Mouse (Mus musculus) embryonic facial prominence, embryonic 10.5 days (tissue): ENCODE measurements around the gene Mogs. TPM values are rescaled to one million over a fixed set of nuclear protein-coding genes. Genes with fewer than 3 reads are reported as not detected.

Experiments used
- DNase-seq: peaks from one replicate; pipeline ENCODE4 v3.0.0-alpha.2; 2017; ENCODE audit warnings: low spot score
- H3K27ac ChIP-seq: fragments of 300-500 bp; sonication (generic); replicated peaks from 2 replicates; pipeline ENCODE4 v1.5.1; 2016; ENCODE audit warnings: mild to moderate bottlenecking
- H3K27me3 ChIP-seq: fragments of 300-500 bp; sonication (generic); replicated peaks from 2 replicates; pipeline ENCODE4 v1.6.1; 2016; ENCODE audit warnings: low read depth, mild to moderate bottlenecking; ENCODE audit not compliant: poor library complexity, severe bottlenecking
- H3K36me3 ChIP-seq: fragments of 300-500 bp; sonication (generic); replicated peaks from 2 replicates; pipeline ENCODE4 v1.6.1; 2016; ENCODE audit warnings: mild to moderate bottlenecking, moderate library complexity
- H3K4me1 ChIP-seq: fragments of 300-500 bp; sonication (generic); 2 replicates; pipeline ENCODE4 v1.6.1; 2016
- H3K4me3 ChIP-seq: fragments of 300-500 bp; sonication (generic); 2 replicates; pipeline ENCODE4 v1.5.1; 2016; ENCODE audit warnings: mild to moderate bottlenecking, moderate library complexity
- H3K9me3 ChIP-seq: fragments of 300-500 bp; sonication (generic); 2 replicates; pipeline ENCODE4 v1.6.1; 2016; ENCODE audit warnings: mild to moderate bottlenecking
- WGBS: fragments of 180-500 bp; shearing (Covaris S2); methylation state at CpG from one replicate; pipeline ENCODE4 v1.1.7; 2016; 5-methylcytosine and 5-hydroxymethylcytosine counted together
- polyA plus RNA-seq: library from polyadenylated mRNA; unstranded; fragments of >200 nt; fragmentation: Nextera tagmentation; extraction: Ambion mirVana; gene quantifications from 2 replicates; pipeline ENCODE4 v1.2.1, GENCODE M21; 2016

Mogs gene
- polyA plus RNA-seq, 1 experiment from 2014 or later, result 41.0 TPM

- WGBS, result under 1% methylated on average over 46 of the region's 46 CpGs
These were observed 36.9 kb upstream of the Mogs start for GRCm38 (mm10) chr6:83078324-83078858.

DNA sequence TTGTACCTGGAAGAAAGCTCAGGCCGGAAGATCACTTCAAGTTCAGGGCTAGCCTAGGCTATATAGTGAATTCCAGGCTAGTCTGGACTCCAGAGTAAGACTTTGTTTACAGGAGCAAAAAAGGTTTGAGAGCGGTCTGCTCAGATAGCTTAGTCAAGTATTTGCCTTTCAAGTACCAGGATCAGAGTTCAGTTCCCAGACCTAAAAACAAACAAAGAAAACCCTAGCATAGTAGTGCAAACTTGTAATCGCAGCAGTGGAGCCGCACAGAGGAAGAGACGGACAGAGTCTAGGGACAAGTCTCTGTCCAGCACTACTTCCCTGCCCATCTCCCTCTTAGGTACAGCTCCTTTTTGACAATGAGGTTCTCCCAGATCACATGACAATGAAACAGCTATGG, 35.1 kb upstream of the Mogs start:
- peaks cover 32% of the 10 kb centered on the region for H3K36me3 ChIP-seq
- H3K4me1 ChIP-seq, result peaks cover 41% of the 10 kb centered on the region
- H3K4me3 ChIP-seq, result no peak overlapping the region
- 96% methylated on average over 5 of the region's 5 CpGs for WGBS
- no peaks in the 10 kb centered on the region for H3K9me3 ChIP-seq
- no peak for DNase-seq
- peaks cover 71% of the 10 kb centered on the region for H3K27me3 ChIP-seq
- H3K27ac ChIP-seq, result no peak overlapping the region

More at GRCm38 (mm10) chr6:83078324-83078858, 36.9 kb upstream of the Mogs start:
- no peaks in the 10 kb centered on the region for H3K9me3 ChIP-seq
- peak overlapping the region; percentile 87 for H3K4me3 ChIP-seq
- H3K36me3 ChIP-seq, result peaks cover 32% of the 10 kb centered on the region
- H3K27me3 ChIP-seq, result peaks cover 71% of the 10 kb centered on the region
- H3K27ac ChIP-seq, result peak overlapping the region; percentile 95
- peak; percentile 99 for DNase-seq
- H3K4me1 ChIP-seq, result peaks cover 27% of the 10 kb centered on the region

DNA sequence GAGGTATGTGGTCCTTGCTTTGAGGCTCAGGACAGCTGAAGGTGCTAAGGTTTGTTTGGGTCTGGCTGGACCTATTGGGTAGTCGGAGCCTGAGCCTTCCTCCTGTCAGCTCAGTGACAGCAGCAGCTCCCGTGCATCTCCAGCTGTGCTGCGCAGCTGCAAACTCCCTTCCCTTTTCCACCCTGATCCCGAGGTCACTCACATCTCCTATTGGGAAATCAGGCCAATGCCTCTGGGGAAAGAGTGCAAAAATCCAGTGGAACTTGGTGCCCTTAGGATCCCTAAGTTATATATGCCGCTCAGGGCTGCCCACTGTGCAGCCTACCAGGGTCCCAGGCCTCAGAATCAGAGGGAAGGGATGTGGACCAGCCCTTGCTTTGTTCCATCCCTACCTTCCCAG, 31.8 kb upstream of the Mogs start:
- Histone ChIP-seq H3K9me3 (no peaks in the 10 kb centered on the region), H3K36me3 (peaks cover 32% of the 10 kb centered on the region), H3K27me3 (peaks cover 79% of the 10 kb centered on the region), H3K4me3 (no peak overlapping the region), H3K4me1 (peaks cover 58% of the 10 kb centered on the region), H3K27ac (0 out of 2 replicates have a peak overlapping the region, but pooled peaks have one; percentile 19)
- WGBS, result 11% methylated on average over 5 of the region's 5 CpGs
- DNase-seq, result no peak

DNA sequence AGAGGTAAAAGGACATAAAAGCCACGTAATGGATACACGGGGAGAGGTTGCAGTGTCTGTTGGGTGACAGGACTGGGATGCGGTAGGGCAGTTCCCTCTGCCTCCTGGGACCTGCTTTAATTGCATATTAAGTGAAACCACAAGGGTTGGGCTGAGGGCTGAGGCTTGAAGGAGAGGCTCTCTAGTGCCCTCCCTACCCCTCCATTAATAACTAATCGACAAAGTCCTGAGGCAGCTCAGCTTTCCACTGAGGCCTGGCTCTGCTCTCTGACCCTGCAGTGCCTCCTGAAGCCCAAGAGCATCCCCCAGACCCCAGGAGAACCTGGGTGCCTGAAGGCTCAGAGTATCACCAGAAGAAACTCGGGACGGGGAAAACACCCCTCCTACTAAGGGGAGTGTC, 30.8 kb upstream of the Mogs start:
- Histone ChIP-seq H3K36me3 (peaks cover 32% of the 10 kb centered on the region), H3K4me3 (0 out of 2 replicates have a peak overlapping the region, but pooled peaks have one; percentile 9), H3K27ac (no peak overlapping the region), H3K27me3 (peaks cover 88% of the 10 kb centered on the region), H3K9me3 (no peaks in the 10 kb centered on the region), H3K4me1 (peaks cover 49% of the 10 kb centered on the region)
- DNase-seq, result no peak
- 3% methylated on average over 6 of the region's 6 CpGs for WGBS

- peak within 1 kb of the TSS; percentile 49 for H3K4me3 ChIP-seq
- peaks cover 97% of the 10 kb centered on the region for H3K27me3 ChIP-seq
- no peak within 1 kb of the TSS for H3K27ac ChIP-seq
- peaks cover 16% of the 10 kb centered on the region for H3K36me3 ChIP-seq
- H3K9me3 ChIP-seq, result no peaks in the 10 kb centered on the region
- peaks cover 47% of the 10 kb centered on the region for H3K4me1 ChIP-seq
- DNase-seq, result peak; percentile 49
- 2% methylated on average over 42 of the region's 42 CpGs for WGBS
These were observed 28.9 kb upstream of the Mogs start, which contains the start of gene Lbx2 for GRCm38 (mm10) chr6:83086121-83087035. Gene Lbx2, plus strand, starts transcription at chr6:83086367.

DNA sequence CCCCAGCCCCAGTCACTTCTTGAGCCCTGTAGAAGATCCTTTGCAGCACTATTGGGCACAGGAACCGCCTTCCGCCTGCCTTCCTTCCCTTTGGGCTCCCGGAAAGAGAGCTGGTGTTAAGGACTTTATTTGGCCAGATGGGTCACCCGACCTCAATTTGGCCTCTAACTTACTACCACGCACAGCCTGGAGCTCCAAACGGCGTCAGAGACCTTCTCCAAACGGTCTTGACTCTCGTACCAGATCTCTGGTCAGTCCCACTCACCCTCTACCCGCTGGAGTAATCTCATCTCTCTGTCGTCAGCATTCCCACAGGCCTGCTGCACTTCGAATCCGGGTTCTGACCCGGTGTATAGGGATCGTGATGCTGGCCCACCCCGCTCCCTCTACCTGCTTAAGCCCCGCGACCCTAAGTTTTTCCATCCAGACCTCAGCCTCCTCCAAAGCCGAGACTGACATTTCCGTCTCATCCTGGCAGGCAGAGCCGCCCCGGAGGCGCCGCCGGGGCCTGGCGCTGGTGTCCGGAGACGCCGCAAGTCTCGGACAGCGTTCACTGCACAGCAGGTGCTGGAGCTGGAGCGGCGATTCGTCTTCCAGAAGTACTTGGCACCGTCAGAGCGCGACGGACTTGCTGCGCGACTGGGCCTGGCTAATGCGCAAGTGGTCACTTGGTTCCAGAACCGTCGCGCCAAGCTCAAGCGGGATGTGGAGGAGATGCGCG, 27.9 kb upstream of the Mogs start:
- Histone ChIP-seq H3K27me3 (peaks cover 97% of the 10 kb centered on the region), H3K4me3 (peak overlapping the region; percentile 49), H3K9me3 (no peaks in the 10 kb centered on the region), H3K4me1 (peaks cover 47% of the 10 kb centered on the region), H3K36me3 (peaks cover 6% of the 10 kb centered on the region), H3K27ac (no peak overlapping the region)
- peak; percentile 57 for DNase-seq
- under 1% methylated on average over 47 of the region's 47 CpGs for WGBS

DNA sequence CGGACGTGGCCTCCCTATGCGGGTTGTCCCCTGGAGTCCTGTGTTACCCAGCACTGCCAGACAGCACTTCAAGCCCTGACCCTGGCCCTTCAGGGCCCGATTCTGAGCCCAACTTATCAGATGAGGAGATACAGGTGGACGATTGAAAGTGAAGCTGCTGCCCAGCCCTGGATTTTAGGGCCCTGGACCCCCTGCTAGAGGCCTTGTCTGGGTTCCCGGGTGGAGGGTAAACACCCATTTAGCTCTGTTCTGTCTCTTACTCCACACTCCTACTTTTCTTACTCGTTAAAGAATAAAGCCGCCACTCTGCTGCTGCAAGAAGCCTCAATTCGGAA, 27.4 kb upstream of the Mogs start:
- H3K9me3 ChIP-seq, result no peaks in the 10 kb centered on the region
- H3K27ac ChIP-seq, result no peak overlapping the region
- 3% methylated on average over 9 of the region's 9 CpGs for WGBS
- peaks cover 97% of the 10 kb centered on the region for H3K27me3 ChIP-seq
- peaks cover under 1% of the 10 kb centered on the region; the same call in 1 of the 2 replicates for H3K36me3 ChIP-seq
- H3K4me1 ChIP-seq, result peaks cover 49% of the 10 kb centered on the region
- DNase-seq, result no peak
- peak overlapping the region; percentile 49 for H3K4me3 ChIP-seq

- 45% methylated on average over 6 of the region's 6 CpGs for WGBS
- Histone ChIP-seq H3K27ac (no peak overlapping the region), H3K4me3 (no peak overlapping the region), H3K4me1 (peaks cover 12% of the 10 kb centered on the region), H3K9me3 (0 out of 2 replicates have a peak, but pooled peaks cover 5% of the 10 kb centered on the region), H3K36me3 (no peaks in the 10 kb centered on the region), H3K27me3 (peaks cover 66% of the 10 kb centered on the region)
- no peak for DNase-seq
These were observed 22.7 kb upstream of the Mogs start for GRCm38 (mm10) chr6:83092416-83093127.

- H3K27ac ChIP-seq, result no peak overlapping the region
- H3K9me3 ChIP-seq, result 0 out of 2 replicates have a peak, but pooled peaks cover 5% of the 10 kb centered on the region
- 43% methylated on average over 6 of the region's 6 CpGs for WGBS
- no peak overlapping the region for H3K4me3 ChIP-seq
- no peak for DNase-seq
- H3K4me1 ChIP-seq, result peaks cover 6% of the 10 kb centered on the region
- peaks cover 53% of the 10 kb centered on the region for H3K27me3 ChIP-seq
- no peaks in the 10 kb centered on the region for H3K36me3 ChIP-seq
These were observed 19.3 kb upstream of the Mogs start for GRCm38 (mm10) chr6:83095968-83096367.

GRCm38 (mm10) chr6:83098411-83098810, 16.9 kb upstream of the Mogs start:
- WGBS, result 73% methylated on average over 2 of the region's 2 CpGs

GRCm38 (mm10) chr6:83101316-83101687, 14.0 kb upstream of the Mogs start, which contains the start of the genes Ccdc142 and Gm42688:
Gene Ccdc142, plus strand, starts transcription at chr6:83101601.
Gene Gm42688, plus strand, starts transcription at chr6:83101617.
- DNase-seq, result peak; percentile 83
- peaks cover 33% of the 10 kb centered on the region for H3K27me3 ChIP-seq
- H3K4me3 ChIP-seq, result peak within 1 kb of the TSS; percentile 84
- H3K27ac ChIP-seq, result peak within 1 kb of the TSS; percentile 87
- no peaks in the 10 kb centered on the region for H3K9me3 ChIP-seq
- WGBS, result under 1% methylated on average over 25 of the region's 25 CpGs
- peaks cover 10% of the 10 kb centered on the region for H3K36me3 ChIP-seq
- peaks cover 26% of the 10 kb centered on the region for H3K4me1 ChIP-seq

More at GRCm38 (mm10) chr6:83098411-83098810, 16.9 kb upstream of the Mogs start:
- Histone ChIP-seq H3K27ac (no peak overlapping the region), H3K27me3 (peaks cover 45% of the 10 kb centered on the region), H3K4me3 (no peak overlapping the region), H3K36me3 (no peaks in the 10 kb centered on the region), H3K9me3 (0 out of 2 replicates have a peak, but pooled peaks cover 5% of the 10 kb centered on the region), H3K4me1 (peaks cover 24% of the 10 kb centered on the region)
- no peak for DNase-seq
